In the genomic region with DNA sequence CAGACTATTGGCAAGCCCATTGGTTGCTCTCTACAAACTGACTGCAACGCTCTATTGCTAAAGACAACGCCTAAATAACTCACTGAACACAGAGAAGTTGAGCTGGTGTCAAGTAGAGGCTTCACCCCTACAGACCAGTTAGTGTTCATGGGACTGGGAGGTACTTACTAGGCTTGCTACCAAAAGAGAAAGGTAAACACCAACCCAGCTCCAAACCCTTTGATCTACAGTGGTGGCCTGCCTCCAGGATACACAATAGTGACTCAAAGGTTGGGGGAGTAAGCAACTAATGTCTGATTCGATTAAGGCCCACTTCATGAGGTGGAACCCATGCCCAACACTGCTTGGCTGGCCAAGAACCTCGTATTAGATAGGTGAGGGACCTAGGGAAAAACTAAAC, we compare ENCODE assay signal across 15 mouse cellular contexts.
"Had no signal": no experiment of that assay in that cellular context is flagged by ENCODE, and none has a peak within 500 bp of the region (broad histone marks: within the 10 kb centered on the region; RNA-seq: fewer than 3 reads in every experiment).

No protein-coding gene starts in this region.

- H3K27me3 ChIP-seq: neural tube, embryonic 13.5 days; neural tube, embryonic 15.5 days; stomach, embryonic 15.5 days had no signal

- H3K9me3 ChIP-seq: neural tube, embryonic 13.5 days; neural tube, embryonic 15.5 days; stomach, embryonic 15.5 days had no signal

- H3K4me3 ChIP-seq: neural tube, embryonic 13.5 days; neural tube, embryonic 15.5 days; stomach, embryonic 15.5 days had no signal

- H3K4me1 ChIP-seq: neural tube, embryonic 13.5 days; neural tube, embryonic 15.5 days; stomach, embryonic 15.5 days had no signal

- H3K9ac ChIP-seq: neural tube, embryonic 13.5 days; neural tube, embryonic 15.5 days; stomach, embryonic 15.5 days had no signal

- H3K27ac ChIP-seq: neural tube, embryonic 13.5 days; neural tube, embryonic 15.5 days; stomach, embryonic 15.5 days had no signal

- H3K4me2 ChIP-seq: neural tube, embryonic 13.5 days; neural tube, embryonic 15.5 days; stomach, embryonic 15.5 days had no signal

- H3K36me3 ChIP-seq: neural tube, embryonic 13.5 days; neural tube, embryonic 15.5 days; stomach, embryonic 15.5 days had no signal

- DNase-seq: retina, postnatal 1 day; right cerebral cortex, adult 18-20 months; right cerebral cortex, postnatal 14 days; right cerebral cortex, postnatal 25 days; right cerebral cortex, postnatal 4 days; spleen, adult 18-20 months; thymus, adult 18-20 months; thymus, adult 2 months; thymus, postnatal 14 days; thymus, postnatal 25 days; thymus, postnatal 36 days; thymus, postnatal 4 days had no signal
